Mouse (Mus musculus) ES-E14 (cell line): ENCODE measurements at regions not wholly inside any gene's neighbourhood (a gene's known extent, or its start where the extent isn't known, plus 50 kb on each side); places are given as distances from the start of the nearest gene placed in this dataset.

Experiments used
- DNase-seq: peaks from one replicate; pipeline ENCODE4 v3.0.0-alpha.2; 2013; ENCODE audit warnings: low read depth, low spot score
- H3K27ac ChIP-seq: 2 replicates; pipeline ENCODE4 v1.5.1; 2012; ENCODE audit warnings: low read depth, mild to moderate bottlenecking, low read length, moderate library complexity, mixed read lengths; ENCODE audit not compliant: poor library complexity, insufficient read depth, severe bottlenecking
- H3K36me3 ChIP-seq: 2 replicates; pipeline ENCODE4 v1.6.1; 2012; ENCODE audit warnings: mild to moderate bottlenecking, low read length, moderate library complexity, mixed read lengths; ENCODE audit not compliant: control insufficient read depth, poor library complexity, insufficient read depth, severe bottlenecking
- H3K4me1 ChIP-seq, 2 experiments: fragments of 150-350 bp in 1 of 2; sonication (generic) in 1 of 2; 2 replicates each; pipeline ENCODE4 v1.6.1; 2012; ENCODE audit warnings: low read length in 2 of 2, mild to moderate bottlenecking in 1 of 2, mixed read lengths in 1 of 2; ENCODE audit not compliant: control insufficient read depth in 2 of 2, insufficient read depth in 2 of 2, poor library complexity in 1 of 2
- H3K4me3 ChIP-seq, 2 experiments: fragments of 150-350 bp in 1 of 2; sonication (generic) in 1 of 2; 2 replicates each; pipeline ENCODE4 v1.5.1; 2012; ENCODE audit warnings: low read length in 2 of 2, low read depth in 1 of 2, mild to moderate bottlenecking in 1 of 2, mixed read lengths in 1 of 2; ENCODE audit not compliant: insufficient read depth in 1 of 2, poor library complexity in 1 of 2, severe bottlenecking in 1 of 2
- H3K9ac ChIP-seq: 2 replicates; pipeline ENCODE4 v1.6.1; 2012; ENCODE audit warnings: low read depth, mild to moderate bottlenecking, low read length, mixed read lengths; ENCODE audit not compliant: poor library complexity, insufficient read depth, severe bottlenecking
- H3K9me3 ChIP-seq: fragments of 150-350 bp; sonication (generic); 2 replicates; pipeline ENCODE4 v1.6.1; 2012; ENCODE audit warnings: low read depth, mild to moderate bottlenecking, low read length; ENCODE audit not compliant: control insufficient read depth, insufficient read depth
- CHD2 ChIP-seq: IDR thresholded peaks from 2 replicates; pipeline ENCODE4 v1.6.1; 2014; ENCODE audit warnings: mild to moderate bottlenecking, low read depth, low read length, inconsistent platforms
- HCFC1 ChIP-seq: IDR thresholded peaks from 2 replicates; pipeline ENCODE4 v1.6.1; 2012; ENCODE audit warnings: low read length, inconsistent platforms, borderline replicate concordance; ENCODE audit not compliant: insufficient read depth
- MAFK ChIP-seq: IDR thresholded peaks from 2 replicates; pipeline ENCODE4 v1.6.1; 2014; ENCODE audit warnings: mild to moderate bottlenecking, low read depth, low read length, inconsistent platforms; ENCODE audit not compliant: insufficient read depth
- ZC3H11A ChIP-seq: IDR thresholded peaks from 2 replicates; pipeline ENCODE4 v1.6.1; 2012; ENCODE audit warnings: low read depth, mild to moderate bottlenecking, inconsistent platforms, low read length, borderline replicate concordance
- ZNF384 ChIP-seq: IDR thresholded peaks from 2 replicates; pipeline ENCODE4 v1.6.1; 2012; ENCODE audit warnings: low read depth, low read length, inconsistent platforms
- in situ Hi-C, 2 experiments: fragments of 600-800 bp; cut with MboI; formaldehyde crosslinking; loops; one replicate each; pipeline ENCODE4 v1.15.1; 2025; ENCODE audit warnings: low sequenced_read_pairs in 2 of 2, inconsistent platforms in 1 of 2; ENCODE audit not compliant: unreplicated experiment in 2 of 2

DNA sequence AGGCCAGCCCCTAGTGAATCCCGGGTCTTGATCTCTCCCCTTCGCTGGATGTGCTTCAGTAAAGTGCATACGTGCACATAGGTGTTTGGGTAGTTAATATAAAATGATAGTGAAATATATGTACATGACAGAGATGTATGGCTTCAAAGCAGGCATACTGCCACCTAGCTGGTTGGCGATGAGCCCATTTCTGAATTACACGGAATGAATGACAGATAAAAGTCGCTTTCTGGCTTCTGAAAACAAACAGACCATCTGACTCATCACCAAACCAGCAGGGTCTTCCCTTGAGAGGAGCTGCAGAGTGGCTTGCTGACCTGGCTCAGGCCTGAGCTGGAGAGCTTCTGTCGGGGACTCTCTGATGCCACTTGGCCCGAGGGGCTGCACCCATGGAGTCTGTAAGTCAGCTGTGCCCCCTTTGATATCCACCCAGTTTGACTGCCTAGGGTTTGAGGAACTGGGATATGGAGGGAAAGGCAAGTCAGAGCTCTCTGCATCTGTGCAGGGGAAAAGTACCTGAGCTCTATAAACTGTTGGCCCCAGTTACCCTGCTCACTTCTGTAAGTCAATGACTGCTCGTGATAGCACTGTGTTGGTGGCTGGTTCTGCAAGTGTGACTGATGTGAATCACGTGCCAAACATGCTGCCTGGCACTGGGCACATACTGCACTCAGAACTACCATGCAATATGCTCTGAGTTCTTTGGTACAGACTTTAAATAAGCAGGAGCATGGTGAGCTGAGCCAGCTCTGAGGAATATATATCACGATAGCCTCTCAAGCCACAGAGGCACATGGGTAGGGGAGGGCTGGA lies 240.8 kb downstream of the Cxcl12 start:
- Histone ChIP-seq H3K4me3 (no peak overlapping the region), H3K4me1 (no peaks in the 10 kb centered on the region), H3K9me3 (no peaks in the 10 kb centered on the region), H3K9ac (no peak overlapping the region), H3K36me3 (no peaks in the 10 kb centered on the region), H3K27ac (no peak overlapping the region)
- in situ Hi-C loops: no loop called here
- DNase-seq: no peak
- TF ChIP-seq CHD2 (no peak), ZNF384 (no peak)

DNA sequence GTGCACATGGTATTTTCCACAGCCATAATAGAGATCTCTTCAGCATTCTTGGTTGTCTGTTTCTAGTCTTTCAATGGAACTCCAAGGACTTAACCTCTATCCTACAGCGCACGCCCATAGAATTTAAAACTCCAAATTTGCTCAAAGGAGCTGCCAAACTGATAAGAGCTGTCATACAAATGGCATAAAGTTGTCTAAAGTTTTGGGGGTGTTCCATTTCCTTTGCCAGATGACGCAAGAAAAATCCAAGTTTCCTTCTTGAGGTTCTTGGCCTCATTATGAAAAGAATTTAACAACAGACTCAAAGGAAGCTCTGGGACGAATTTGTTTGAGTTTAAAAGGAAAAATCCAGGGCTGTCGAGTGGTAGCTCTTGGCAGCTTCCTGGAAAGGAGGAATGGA lies 246.6 kb downstream of the Cxcl12 start:
- Histone ChIP-seq H3K4me1 (no peaks in the 10 kb centered on the region), H3K9me3 (no peaks in the 10 kb centered on the region), H3K4me3 (no peak overlapping the region), H3K27ac (no peak overlapping the region), H3K36me3 (no peaks in the 10 kb centered on the region), H3K9ac (no peak overlapping the region)
- in situ Hi-C loops: no loop called here
- TF ChIP-seq HCFC1 (no peak), ZC3H11A (no peak), CHD2 (no peak), ZNF384 (no peak), MAFK (no peak)
- DNase-seq: no peak

DNA sequence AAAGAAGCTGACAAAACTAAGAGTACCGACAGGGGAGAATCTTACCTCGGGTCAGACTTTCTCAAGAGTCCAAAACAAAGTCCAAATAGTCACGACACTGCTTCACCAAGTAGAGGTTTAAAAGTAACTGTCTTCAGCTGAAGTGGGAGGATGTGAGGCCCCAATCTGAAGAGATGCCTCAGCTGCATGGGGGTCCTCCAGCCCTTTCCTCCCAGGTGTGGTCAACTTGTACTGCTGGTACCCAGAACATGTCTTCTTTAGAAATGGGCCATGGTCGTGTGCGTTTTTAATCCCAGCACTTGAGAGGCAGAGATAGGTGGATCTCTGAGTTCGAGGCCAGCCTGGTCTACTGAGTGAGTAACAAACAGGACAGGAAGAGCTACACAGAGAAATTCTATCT lies 247.6 kb downstream of the Cxcl12 start:
- no peak overlapping the region for H3K9ac ChIP-seq
- H3K4me3 ChIP-seq: no peak overlapping the region
- no peak overlapping the region for H3K27ac ChIP-seq
- no peaks in the 10 kb centered on the region for H3K9me3 ChIP-seq
- TF ChIP-seq HCFC1: no peak
- in situ Hi-C loops: no loop called here
- H3K4me1 ChIP-seq: no peaks in the 10 kb centered on the region
- no peaks in the 10 kb centered on the region for H3K36me3 ChIP-seq
- no peak for DNase-seq

DNA sequence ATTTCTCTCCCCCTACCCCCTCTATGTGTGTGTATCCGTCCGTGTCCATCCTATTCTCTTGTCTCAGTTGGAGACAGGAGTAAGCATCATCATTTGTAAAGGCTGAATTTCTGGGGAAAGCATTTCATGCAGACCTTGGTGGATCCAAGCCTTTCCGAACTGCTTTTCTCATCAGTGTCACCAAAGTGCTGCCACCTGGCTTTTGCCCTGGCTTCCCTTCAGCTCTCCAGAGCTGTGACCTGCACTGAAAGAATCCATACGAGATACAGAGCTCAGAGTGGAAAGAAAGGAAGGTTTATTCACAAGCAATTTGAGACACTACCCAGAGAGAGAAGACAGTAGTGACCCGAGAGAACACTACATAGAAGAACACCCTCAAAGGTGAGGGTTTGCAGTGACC lies 248.1 kb downstream of the Cxcl12 start:
- DNase-seq: no peak
- H3K9me3 ChIP-seq: no peaks in the 10 kb centered on the region
- H3K4me3 ChIP-seq: no peak overlapping the region
- in situ Hi-C loops: no loop called here
- H3K4me1 ChIP-seq: no peaks in the 10 kb centered on the region
- H3K27ac ChIP-seq: no peak overlapping the region
- no peaks in the 10 kb centered on the region for H3K36me3 ChIP-seq
- H3K9ac ChIP-seq: no peak overlapping the region
- TF ChIP-seq CHD2: no peak
- no peak for TF ChIP-seq ZNF384
- TF ChIP-seq HCFC1: no peak
- no peak for TF ChIP-seq MAFK
- TF ChIP-seq ZC3H11A: no peak

DNA sequence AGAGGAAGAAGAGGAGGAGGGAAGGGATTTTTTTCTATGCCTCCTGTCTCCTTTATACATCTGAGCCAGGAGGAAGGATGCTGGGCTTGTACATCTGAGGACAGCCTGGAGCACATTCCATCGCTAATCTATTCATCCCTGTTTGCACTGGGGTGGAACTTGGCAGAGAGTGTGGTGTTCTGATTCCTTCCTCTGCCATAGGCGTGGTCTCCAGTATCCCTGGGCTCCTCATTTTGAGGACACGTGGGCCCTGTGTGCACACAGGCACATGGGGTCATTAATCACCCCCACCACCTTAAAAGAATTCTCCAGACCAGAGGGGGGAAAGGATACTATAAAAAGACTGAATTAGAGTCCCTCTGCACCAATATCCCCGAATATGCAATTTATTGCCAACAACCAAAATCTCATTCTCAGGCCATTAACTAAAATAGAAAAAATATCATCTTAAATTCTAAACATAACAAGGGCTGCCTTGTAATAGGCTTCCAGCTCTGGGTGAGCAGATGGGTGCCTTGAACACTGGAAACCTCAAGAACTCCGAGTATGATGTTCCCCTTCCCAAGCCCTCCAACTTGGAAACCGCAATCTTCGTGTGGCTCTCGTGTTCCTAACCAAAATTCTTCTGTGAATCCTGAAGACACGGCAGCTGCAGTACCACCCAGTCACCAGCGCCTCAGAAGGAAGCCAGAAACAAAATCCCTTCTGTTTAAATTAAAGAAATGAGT lies 254.7 kb downstream of the Cxcl12 start:
- in situ Hi-C loops: no loop called here
- no peak for DNase-seq
- H3K27ac ChIP-seq: no peak overlapping the region
- H3K9ac ChIP-seq: no peak overlapping the region
- no peaks in the 10 kb centered on the region for H3K9me3 ChIP-seq
- no peak for TF ChIP-seq ZC3H11A
- no peak for TF ChIP-seq ZNF384
- no peak for TF ChIP-seq MAFK
- TF ChIP-seq HCFC1: no peak
- H3K4me1 ChIP-seq: no peaks in the 10 kb centered on the region
- no peak overlapping the region for H3K4me3 ChIP-seq
- H3K36me3 ChIP-seq: no peaks in the 10 kb centered on the region
